Mouse (Mus musculus) myocyte (in vitro differentiated cells): Measurements from ENCODE around the gene Mrgpre. TPM values are rescaled to one million over a fixed set of nuclear protein-coding genes. Genes with fewer than 3 reads are reported as not detected.

Source experiments
- H3K27me3 ChIP-seq: one replicate; pipeline ENCODE4 v1.6.1; 2011; ENCODE audit not compliant: control insufficient read depth, insufficient read depth, insufficient read length
- H3K36me3 ChIP-seq: one replicate; pipeline ENCODE4 v1.6.1; 2011; ENCODE audit not compliant: control insufficient read depth, insufficient read depth
- H3K4me2 ChIP-seq: one replicate; pipeline ENCODE4 v1.6.1; 2011; ENCODE audit warnings: low read depth, control low read depth
- H3K4me3 ChIP-seq: one replicate; pipeline ENCODE4 v1.5.1; 2011; ENCODE audit warnings: mild to moderate bottlenecking, control low read depth, moderate library complexity
- H3K79me2 ChIP-seq: one replicate; pipeline ENCODE4 v1.6.1; 2011; ENCODE audit not compliant: control insufficient read depth, insufficient read depth
- H3ac ChIP-seq: one replicate; pipeline ENCODE4 v1.6.1; 2011; ENCODE audit not compliant: control insufficient read depth, insufficient read length
- CEBPB ChIP-seq: IDR thresholded peaks from 2 replicates; pipeline ENCODE4 v1.6.1; 2011; ENCODE audit warnings: mild to moderate bottlenecking, moderate library complexity; ENCODE audit not compliant: poor library complexity, insufficient read depth, severe bottlenecking
- E2F4 ChIP-seq: IDR thresholded peaks from one replicate; pipeline ENCODE4 v1.6.1; 2011; ENCODE audit warnings: mild to moderate bottlenecking, control low read depth, moderate library complexity; ENCODE audit not compliant: insufficient read depth
- MAX ChIP-seq: IDR thresholded peaks from one replicate; pipeline ENCODE4 v1.6.1; 2011; ENCODE audit warnings: low read depth, mild to moderate bottlenecking, control low read depth
- MYOD1 ChIP-seq, 3 experiments: IDR thresholded peaks; one replicate each; pipeline ENCODE4 v1.6.1; 2011; ENCODE audit warnings: control low read depth in 2 of 3, low read depth in 2 of 3, mild to moderate bottlenecking in 2 of 3, moderate library complexity in 1 of 3; ENCODE audit not compliant: insufficient read length in 2 of 3, control insufficient read depth in 1 of 3
- MYOG ChIP-seq, 3 experiments: IDR thresholded peaks; one replicate each; pipeline ENCODE4 v1.6.1; 2011; ENCODE audit warnings: control low read depth in 2 of 3, low read depth in 2 of 3, mild to moderate bottlenecking in 2 of 3; ENCODE audit not compliant: insufficient read length in 2 of 3, control insufficient read depth in 1 of 3, insufficient read depth in 1 of 3
- POLR2A ChIP-seq: IDR thresholded peaks from one replicate; pipeline ENCODE4 v1.6.1; 2011; ENCODE audit warnings: low read depth, mild to moderate bottlenecking, control low read depth, moderate library complexity; ENCODE audit not compliant: insufficient read length
- POLR2AphosphoS2 ChIP-seq: IDR thresholded peaks from one replicate; pipeline ENCODE4 v1.6.1; 2011; ENCODE audit warnings: low read depth, control low read depth; ENCODE audit not compliant: insufficient read length
- REST ChIP-seq: IDR thresholded peaks from one replicate; pipeline ENCODE4 v1.6.1; 2011; ENCODE audit warnings: mild to moderate bottlenecking, control low read depth, moderate library complexity; ENCODE audit not compliant: insufficient read depth, insufficient read length
- SRF ChIP-seq: IDR thresholded peaks from one replicate; pipeline ENCODE4 v1.6.1; 2011; ENCODE audit warnings: low read depth; ENCODE audit not compliant: control insufficient read depth, insufficient read length
- TCF12 ChIP-seq: IDR thresholded peaks from one replicate; pipeline ENCODE4 v1.6.1; 2011; ENCODE audit warnings: mild to moderate bottlenecking, control low read depth; ENCODE audit not compliant: poor library complexity, insufficient read depth, severe bottlenecking
- TCF3 ChIP-seq: IDR thresholded peaks from one replicate; pipeline ENCODE4 v1.6.1; 2011; ENCODE audit warnings: low read depth, control low read depth; ENCODE audit not compliant: insufficient read length
- USF1 ChIP-seq: IDR thresholded peaks from one replicate; pipeline ENCODE4 v1.6.1; 2011; ENCODE audit warnings: low read depth, mild to moderate bottlenecking, control low read depth, moderate library complexity
- polyA plus RNA-seq: library from polyadenylated mRNA; unstranded; fragments of >200 nt; fragmentation: generic; extraction: Trizol; gene quantifications from one replicate; pipeline ENCODE4 v1.2.1, GENCODE M21; 2012; ENCODE audit warnings: missing spikeins

Mrgpre gene
- polyA plus RNA-seq, 1 experiment: 1.9 TPM

DNA sequence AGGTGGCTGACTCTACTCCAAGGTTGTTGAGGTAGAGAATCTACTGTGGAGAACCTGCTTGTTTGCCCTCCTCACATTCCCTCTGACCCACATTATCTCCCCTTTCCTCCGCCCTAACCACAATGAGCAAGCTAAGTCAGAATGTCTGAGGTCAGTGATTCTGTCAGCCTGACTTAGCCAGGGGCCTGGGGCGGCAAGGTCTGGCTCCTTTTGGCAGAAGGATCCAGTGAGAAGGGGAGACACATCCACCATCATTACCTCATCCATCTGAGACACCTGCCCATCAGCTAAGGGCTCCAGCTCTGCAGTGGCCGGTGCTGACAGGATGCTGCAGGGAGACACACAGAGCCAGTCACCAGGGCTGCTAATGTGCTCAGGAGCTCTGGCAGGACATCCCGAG, 14.5 kb upstream of the Mrgpre start:
- TF ChIP-seq MYOG (IDR thresholded peaks at IDR 0.05; ENCODE audit: control insufficient read depth in 1 of 3, insufficient read depth in 1 of 3, insufficient read length in 2 of 3, low read depth in 2 of 3) (no peak), MYOD1 (IDR thresholded peaks at IDR 0.05; ENCODE audit: control insufficient read depth in 1 of 3, insufficient read length in 2 of 3, low read depth in 2 of 3) (peak in 1 of 3 experiments; percentile 30)
- Histone ChIP-seq H3K4me3 (no peak overlapping the region), H3K4me2 (peak overlapping the region; percentile 18), H3K27me3 (no peaks in the 10 kb centered on the region), H3K79me2 (no peaks in the 10 kb centered on the region), H3ac (no peak overlapping the region), H3K36me3 (peaks cover 13% of the 10 kb centered on the region)

DNA sequence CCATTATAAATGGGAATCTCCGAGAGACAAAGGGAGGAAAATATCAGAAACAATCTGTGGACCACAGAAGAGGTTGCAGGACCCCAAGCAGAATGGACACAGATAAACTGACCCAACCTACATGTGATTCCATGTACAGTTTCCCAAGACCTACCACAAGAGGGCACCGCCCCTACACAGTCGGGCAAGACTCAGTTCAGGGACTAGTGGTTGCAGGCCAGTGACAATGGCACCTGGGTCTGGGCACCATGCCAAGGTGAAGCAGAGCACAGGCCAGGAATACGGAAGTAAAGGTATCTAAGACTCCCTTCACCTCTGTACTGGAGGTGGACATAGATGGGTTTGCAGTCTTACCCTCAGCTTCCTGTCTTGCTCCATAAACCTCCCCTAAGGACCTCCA, 8.8 kb upstream of the Mrgpre start:
- Histone ChIP-seq H3ac (no peak overlapping the region), H3K79me2 (no peaks in the 10 kb centered on the region), H3K36me3 (no peaks in the 10 kb centered on the region)

DNA sequence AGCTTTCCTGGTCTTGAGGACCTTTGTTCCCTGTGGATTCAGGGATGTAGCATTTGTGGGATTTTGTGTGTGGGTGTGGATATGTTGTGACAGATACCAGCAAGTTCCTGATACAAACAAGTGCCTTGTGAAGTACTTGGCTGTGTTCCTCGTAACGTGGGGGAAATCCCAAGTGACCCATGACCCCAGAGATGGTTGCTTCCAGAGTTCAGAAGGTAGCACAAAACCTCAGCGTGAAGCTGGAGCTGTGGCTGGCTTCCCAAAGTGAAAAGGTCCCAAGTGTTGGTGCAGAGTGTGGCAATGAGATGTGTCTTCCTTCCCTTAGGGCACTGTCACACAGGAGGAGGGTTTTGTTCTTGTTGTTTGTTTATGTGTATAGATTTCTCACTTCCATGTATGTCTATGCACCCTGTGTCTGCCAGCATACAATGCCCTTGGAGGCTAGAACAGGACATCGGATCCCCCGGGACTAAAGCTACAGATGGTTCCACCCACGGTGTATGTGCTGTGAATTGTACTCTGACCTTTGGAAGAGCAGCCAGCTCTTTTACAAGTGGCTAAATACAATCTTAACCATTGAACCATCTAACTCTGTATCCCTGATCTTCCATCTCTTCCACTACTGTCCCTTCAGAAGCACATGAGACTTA, 8.2 kb upstream of the Mrgpre start:
- TF ChIP-seq TCF12 (no peak), MYOD1 (IDR thresholded peaks at IDR 0.05; ENCODE audit: control insufficient read depth in 1 of 3, insufficient read length in 2 of 3, low read depth in 2 of 3) (no peak), E2F4 (no peak), POLR2A (no peak), TCF3 (no peak)

More for the DNA sequence above, 8.8 kb upstream of the Mrgpre start:
- no peak overlapping the region for H3K4me2 ChIP-seq
- H3K27me3 ChIP-seq: no peaks in the 10 kb centered on the region
- no peak overlapping the region for H3K4me3 ChIP-seq
- TF ChIP-seq MAX (no peak), SRF (no peak), CEBPB (no peak), REST (no peak), MYOD1 (IDR thresholded peaks at IDR 0.05; ENCODE audit: control insufficient read depth in 1 of 3, insufficient read length in 2 of 3, low read depth in 2 of 3) (no peak), MYOG (IDR thresholded peaks at IDR 0.05; ENCODE audit: control insufficient read depth in 1 of 3, insufficient read depth in 1 of 3, insufficient read length in 2 of 3, low read depth in 2 of 3) (no peak), POLR2AphosphoS2 (no peak), E2F4 (no peak), POLR2A (no peak), TCF3 (no peak), TCF12 (no peak), USF1 (no peak)

DNA sequence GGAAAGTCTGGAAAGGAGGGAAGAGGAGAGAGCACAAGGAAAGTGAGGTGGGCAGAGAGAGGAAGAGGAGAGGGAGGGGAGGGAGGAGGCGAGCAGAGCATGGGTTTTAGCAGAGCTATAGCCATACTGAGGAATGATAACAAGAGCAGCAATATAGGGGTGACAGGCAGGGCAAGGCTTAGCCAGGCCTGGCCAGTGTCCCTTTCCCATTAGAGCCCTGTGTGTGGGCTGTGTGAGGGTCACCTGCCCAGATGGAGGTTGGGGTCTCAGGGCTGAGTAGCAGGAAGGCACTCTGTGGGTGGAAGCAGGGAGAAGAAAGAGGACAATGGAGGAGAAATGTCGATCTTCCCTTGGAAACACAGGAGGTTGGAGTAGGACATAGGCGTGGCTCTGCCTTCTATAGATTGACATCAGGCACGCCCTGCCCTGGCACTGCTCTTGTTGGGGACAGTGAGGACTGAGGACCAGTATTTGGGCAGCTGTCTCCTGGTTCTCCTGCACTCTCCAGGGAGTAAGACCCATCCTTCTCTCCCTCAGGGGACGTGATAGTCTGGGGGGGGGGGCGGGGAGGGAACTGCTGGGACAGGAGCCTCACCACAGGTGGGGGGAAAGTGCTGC, 813 bp downstream of the Mrgpre start:
- peak overlapping the region; percentile 10 for H3K4me3 ChIP-seq
- TF ChIP-seq TCF3 (no peak), POLR2A (no peak), USF1 (no peak), REST (no peak), MYOG (IDR thresholded peaks at IDR 0.05; ENCODE audit: control insufficient read depth in 1 of 3, insufficient read depth in 1 of 3, insufficient read length in 2 of 3, low read depth in 2 of 3) (no peak), MYOD1 (IDR thresholded peaks at IDR 0.05; ENCODE audit: control insufficient read depth in 1 of 3, insufficient read length in 2 of 3, low read depth in 2 of 3) (no peak), CEBPB (no peak), TCF12 (no peak)
- H3K79me2 ChIP-seq: no peaks in the 10 kb centered on the region
- no peaks in the 10 kb centered on the region for H3K36me3 ChIP-seq
- peak overlapping the region; percentile 7 for H3ac ChIP-seq
- peak overlapping the region; percentile 89 for H3K4me2 ChIP-seq
- no peaks in the 10 kb centered on the region for H3K27me3 ChIP-seq

More for the DNA sequence above, 8.2 kb upstream of the Mrgpre start:
- Histone ChIP-seq H3K79me2 (no peaks in the 10 kb centered on the region), H3K4me2 (no peak overlapping the region), H3K4me3 (no peak overlapping the region), H3K27me3 (no peaks in the 10 kb centered on the region), H3ac (no peak overlapping the region), H3K36me3 (no peaks in the 10 kb centered on the region)

DNA sequence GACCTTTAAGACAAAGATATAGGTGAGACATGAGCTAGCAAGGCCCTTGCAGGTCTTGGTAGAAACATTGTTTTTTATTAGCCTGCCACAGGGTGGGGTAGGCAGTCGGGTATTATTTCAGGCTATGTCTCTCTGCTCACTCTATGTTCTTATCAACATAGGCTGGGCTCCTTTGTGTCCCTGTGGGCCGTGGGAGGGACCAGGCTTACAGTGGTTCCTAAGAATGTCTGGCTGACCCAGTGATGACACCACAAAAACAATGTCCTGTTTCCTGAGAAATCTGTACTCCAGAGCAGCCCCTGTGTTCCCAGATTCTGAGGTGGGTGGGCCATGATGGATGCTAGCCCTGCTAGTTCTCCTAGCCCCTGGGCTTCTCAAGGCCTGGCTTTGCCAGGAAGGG, 6.9 kb downstream of the Mrgpre start:
- H3K4me2 ChIP-seq: no peak overlapping the region
- H3K4me3 ChIP-seq: no peak overlapping the region
- no peaks in the 10 kb centered on the region for H3K27me3 ChIP-seq
- TF ChIP-seq CEBPB: no peak
- no peak for TF ChIP-seq TCF3
- no peak for TF ChIP-seq POLR2AphosphoS2
- no peak for TF ChIP-seq REST
- no peak for TF ChIP-seq E2F4
- no peak overlapping the region for H3ac ChIP-seq
- no peaks in the 10 kb centered on the region for H3K36me3 ChIP-seq
- no peaks in the 10 kb centered on the region for H3K79me2 ChIP-seq
